Mouse (Mus musculus) spleen, postnatal 4 days (tissue): ENCODE data around the gene Gtf2h3.
"Not testable (repeated sequence)": the region's sequence is repeated elsewhere in the genome, so short reads cannot be mapped to it uniquely, and the experiment has no call there.

Experiments used
- DNase-seq, 2 experiments: peaks; one replicate each; pipeline ENCODE4 v3.0.0; 2022; ENCODE audit warnings: low spot score in 2 of 2

Gtf2h3 gene

DNA sequence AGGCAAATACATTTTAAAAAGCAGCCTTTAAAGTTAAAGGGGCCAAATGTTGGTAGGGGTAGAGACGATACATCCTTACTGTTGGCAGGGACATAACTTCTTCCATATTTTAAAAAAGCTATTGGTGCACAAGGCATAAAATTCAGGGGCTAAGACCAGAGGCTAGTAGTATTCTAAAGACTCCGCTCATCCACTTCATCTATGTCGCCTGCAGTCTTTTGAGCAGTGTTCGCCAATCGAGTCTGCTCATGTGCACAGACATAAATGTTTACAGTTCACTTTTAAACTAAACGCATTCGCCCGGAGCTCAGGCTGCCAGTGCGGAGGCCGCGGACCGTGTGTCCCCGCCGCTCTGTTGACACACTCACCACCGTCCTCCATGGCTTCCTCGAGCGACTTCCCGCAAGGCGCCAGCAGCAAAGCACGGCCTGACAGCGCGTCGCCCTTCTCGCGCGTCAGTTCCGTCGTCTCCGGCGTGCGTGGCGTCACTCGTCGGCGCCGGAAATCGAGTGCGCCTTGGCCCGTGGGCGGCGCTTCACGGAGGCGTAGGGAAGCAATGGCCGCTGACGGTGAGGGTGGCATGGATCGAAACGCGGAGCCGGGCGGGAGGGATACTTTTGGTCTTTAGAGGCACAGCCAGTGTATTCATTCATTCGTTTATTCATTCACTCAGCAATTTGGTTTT, at the start of gene Gtf2h3, which contains the start of gene Eif2b1:
Gene Gtf2h3 (plus strand): TSS at position 508 of the 685 bp plus-strand sequence.
Gene Eif2b1 (minus strand): TSS at position 499 of the 685 bp plus-strand sequence.
- DNase-seq, result peak; percentile 89 to 96

DNA sequence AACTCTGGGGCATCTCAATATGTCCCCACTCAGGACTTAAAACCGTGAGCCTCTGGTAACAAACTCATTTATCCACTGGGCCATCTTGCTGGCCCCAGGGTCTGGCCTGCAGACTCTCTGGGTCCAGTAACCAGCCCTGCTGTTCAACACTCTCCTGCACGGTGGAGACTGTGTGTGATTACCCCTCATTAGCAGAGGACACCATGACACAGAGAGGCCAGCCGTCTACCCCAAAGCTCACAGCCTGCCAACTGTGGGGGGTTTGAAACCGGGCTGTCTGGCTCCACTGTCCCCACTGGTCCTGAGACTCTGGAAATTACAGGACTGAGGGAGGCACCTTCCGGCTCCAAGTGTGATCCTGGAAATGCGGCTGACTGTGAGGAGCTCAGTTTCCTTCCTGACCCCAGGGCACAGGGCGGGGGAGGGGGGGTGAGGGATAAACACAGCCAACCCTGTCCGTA, 49.7 kb upstream of the Gtf2h3 start:
- DNase-seq, result no peak

DNA sequence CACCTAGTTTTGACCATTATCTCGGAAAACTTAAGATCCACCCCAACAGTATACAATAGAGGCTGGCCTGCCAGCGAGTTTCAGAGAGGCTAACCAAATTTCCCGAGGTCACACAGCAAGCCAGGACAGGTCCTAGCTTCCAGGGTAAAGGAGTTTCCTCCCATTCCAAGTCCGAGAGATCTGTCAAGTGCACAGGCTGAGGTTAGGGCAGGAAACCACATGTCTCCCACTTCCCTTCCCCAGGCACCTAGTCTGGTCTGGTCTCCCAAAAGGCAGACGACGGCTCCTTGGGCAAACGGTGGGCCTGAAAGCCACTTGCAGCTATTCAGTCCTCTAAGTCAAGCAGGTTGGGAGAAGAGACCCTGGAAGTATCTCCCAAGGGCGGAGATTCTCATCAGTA, 49.2 kb upstream of the Gtf2h3 start:
- DNase-seq, result no peak

DNA sequence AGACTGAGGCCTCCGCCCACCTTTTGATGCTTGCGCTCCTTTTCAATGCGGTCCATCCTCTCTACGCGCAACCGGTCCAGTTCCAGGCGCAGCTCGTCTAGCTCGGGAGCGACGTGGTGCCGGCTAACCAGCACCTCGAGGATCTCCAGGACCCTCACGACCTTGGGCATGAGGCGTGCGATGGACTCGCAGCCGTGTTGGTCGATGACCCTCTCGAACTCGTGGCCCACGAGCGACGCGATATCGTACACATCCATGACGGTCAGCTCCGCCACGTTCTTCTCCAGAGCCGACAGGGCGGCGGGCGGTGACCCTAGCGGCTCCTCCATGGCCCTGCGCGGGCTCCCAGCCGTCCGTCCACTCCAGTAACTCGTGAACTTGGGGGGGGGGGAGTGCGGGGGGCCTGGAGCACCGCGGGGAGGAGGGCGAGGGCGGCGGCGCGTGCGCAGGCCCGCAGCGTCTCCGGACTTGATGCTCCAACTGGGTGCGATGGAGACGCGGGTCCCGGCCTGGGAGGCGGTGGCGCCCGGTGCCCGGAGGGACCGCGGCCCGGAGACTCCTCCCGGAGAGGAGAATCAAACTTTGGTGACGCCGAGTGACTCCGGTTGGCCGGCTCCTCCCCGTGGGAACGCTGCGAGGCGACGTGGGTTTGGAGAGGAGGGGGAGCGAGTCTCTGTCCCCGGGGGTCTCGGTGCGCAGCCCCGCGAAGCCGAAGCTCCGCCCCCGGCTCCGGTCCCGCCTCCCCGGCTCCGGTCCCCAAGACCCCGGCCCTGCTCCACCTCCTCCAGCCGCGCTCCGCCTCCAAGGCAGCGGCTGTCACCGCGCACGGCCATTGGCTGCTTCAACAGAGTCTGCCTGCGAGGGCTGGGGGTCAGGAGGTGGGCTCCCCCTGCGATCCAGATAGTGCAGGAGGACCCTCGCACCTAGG, 48.0 kb upstream of the Gtf2h3 start, which contains the start of gene Rilpl1:
Gene Rilpl1 (minus strand): TSS at position 737 of the 928 bp plus-strand sequence.
- peak; percentile 57 to 76 for DNase-seq

DNA sequence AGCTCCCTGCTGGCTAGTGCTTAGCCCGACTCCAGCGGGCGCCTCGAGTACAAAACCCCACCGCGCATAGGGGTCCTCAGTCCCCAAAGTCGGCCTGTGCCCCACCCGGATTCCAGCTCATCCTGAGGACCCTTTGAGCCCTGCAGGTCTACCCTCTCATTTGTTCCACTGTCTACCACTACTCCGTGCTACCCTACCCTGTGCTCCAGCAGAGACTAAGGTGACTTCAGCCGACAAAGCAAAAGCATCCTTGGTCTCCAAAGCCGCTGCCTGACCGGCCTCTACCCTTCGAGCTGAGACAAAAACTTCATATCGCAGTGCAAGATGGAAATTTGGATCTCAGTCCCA, 47.4 kb upstream of the Gtf2h3 start:
- no peak for DNase-seq

DNA sequence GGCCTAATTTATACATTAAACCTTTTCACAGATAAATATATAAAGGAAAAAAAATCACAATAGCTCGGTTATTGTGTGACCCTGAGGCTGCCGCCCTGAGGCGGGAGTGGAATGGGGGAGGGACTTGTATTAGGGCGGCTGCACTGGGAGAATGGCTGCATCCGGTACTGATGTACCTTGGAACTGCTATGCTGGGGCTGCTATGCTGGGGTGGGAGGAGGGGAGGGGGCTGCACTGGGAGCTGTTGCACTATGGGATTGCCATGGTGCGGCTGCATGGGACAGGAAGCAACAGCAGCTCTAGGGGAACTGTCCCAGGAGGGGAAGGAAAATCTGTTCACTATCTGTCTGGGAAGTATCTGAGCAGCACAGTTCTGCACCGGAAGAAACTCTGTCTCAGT, 46.5 kb upstream of the Gtf2h3 start:
- no peak for DNase-seq

DNA sequence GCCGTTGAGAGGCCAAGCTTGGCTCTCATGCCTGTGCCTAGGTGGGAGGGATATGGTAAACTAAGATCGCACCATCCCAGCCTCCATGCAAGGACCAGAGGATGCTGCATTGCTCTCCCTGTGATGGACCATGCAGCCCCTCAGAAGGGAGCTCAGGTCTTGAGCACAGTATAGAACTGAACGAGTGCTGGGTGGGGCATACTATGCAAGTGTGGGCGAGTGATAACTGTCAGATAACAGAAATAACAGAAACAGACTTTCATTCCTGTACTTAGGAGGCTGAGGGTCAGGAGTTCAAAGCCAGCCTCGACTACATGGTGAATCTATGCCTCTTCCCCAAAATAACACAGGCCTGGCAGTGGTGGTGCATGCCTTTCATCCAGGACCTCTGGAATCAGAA, 43.9 kb upstream of the Gtf2h3 start:
- no peak for DNase-seq

DNA sequence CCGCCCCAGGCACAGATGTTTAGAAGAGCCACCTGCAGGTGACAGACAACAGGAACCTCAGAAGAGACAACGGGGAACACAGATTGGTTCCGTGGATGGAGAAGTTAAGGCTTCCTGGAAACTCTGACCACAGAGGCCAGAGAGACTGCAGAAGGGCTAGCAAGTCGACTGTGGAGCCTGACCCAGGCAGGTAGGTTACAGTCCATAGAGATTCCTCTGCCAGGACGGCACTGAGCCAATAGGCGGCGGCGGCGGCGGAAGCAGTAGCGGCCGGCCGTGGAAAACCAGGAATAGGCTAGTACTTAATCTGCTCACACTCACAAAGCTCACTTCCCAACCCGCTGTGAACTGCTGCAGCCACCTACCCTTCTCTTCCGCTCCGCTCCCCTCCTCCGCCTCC, 42.2 kb upstream of the Gtf2h3 start:
- DNase-seq, result peak in 1 of 2 experiments; percentile 35

DNA sequence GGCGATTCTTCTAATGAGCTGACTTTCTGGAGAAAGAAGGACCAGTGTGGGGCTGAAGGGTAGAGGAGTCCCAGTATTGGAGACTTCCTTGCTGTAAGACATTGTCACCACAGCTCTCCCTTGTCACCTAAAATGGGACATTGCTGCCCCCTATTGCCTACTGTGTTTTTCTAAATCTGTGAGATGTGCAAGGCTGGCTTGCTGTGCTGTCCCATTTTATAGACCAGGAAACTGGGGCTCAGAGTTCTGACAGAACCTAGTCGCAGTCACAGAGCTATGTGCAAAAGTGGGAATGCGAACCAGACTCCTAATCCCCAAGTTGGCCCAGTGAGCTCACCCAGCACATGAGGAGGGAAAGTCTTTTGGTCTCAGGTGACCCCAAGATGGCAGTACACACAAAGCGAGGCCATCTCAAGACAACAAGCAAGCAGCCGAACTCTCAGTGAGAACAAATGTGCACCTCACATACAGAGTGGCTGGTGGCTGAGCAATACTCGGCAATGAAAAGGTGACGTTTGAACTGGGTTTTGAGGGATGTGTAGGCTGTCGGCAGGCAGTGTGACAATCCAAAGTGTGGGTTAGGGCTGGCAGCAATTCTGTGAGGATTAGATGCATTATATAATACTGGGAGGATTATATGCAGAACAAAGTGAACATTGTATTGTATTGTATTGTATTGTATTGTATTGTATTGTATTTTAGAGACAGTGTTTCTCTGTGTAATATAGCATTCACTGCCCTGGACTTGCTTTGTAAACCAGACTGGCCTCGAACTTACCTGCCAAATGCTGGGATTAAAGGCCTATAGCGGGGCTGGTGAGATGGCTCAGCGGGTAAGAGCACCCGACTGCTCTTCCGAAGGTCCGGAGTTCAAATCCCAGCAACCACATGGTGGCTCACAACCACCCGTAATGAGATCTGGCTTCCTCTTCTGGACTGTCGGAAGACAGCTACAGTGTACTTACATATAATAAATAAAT, 39.8 kb upstream of the Gtf2h3 start:
- peak; percentile 68 to 78 for DNase-seq

DNA sequence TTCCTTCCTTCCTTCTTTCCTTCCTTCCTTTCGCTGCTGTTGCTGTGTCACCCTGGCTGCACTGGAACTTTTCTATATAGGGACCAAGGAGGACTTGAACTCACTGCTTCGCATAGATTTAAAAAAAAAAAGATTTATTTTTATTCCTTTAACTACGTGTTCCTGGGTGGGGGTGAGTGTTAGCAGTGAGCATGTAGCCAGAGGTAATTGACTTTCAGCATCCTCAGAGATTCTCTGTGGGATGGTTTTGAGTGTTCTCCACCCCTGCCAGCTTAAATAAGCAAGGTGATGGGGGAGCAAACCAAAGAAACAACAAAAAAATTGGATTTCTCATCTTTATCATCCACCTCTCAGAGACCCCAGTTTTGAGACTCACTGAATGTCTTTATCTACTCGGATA, 39.0 kb upstream of the Gtf2h3 start:
- no peak for DNase-seq

DNA sequence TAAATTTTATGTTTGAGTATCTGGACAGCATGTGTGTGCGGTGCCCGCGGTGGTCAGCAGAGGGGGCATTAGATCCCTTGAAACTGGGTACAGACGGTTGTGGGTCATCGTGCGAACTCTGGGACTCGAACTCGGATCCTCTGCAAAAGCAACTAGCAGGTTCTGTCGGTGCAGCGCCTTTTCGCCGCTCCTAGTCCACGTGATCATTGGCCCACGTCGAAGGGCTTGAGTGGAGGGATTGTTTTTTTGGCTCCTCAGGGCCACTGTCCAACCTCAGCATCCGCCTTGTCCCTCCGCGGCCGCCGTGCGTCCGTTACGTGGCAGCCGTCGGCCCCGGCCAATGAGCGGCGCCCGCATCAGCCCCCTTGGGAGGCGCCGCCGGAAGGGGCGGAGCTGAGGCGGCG, 38.6 kb upstream of the Gtf2h3 start, which contains the start of gene Tmed2:
Gene Tmed2 (plus strand): TSS at position 313 of the 404 bp plus-strand sequence.
- peak; percentile 92 to 95 for DNase-seq

DNA sequence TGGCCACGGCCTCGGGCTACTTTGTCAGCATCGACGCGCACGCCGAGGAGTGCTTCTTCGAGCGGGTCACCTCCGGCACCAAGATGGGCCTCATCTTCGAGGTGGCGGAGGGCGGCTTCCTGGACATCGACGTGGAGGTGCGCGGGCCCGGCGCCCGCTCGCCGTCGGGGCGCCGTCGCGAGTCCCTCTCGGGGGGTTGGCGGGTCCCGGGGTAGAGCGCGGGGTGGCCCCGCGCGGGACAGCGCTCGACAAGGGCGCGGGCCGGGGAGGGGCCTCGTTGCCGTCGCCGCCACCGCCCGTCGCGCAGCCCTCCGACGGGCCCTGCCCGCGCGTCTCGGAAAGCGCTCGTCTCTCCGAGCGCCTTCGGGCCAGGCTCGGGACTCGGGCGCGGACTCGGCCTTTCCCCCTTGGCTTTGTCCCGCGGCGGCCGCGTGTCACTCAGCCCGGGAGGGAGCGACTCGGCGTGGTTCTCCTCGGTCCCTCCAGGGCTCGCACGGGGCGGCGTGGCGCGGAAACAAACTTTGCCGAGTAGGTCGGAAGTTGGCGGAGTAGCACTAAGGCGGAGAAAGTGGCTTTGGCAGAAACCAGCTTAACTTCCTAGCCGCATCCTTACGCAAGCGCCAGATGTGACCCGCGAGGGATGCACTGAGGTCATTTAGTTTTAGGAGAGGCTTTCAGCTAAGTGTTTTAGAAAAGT, 37.9 kb upstream of the Gtf2h3 start:
- DNase-seq, result peak; percentile 65 to 86

DNA sequence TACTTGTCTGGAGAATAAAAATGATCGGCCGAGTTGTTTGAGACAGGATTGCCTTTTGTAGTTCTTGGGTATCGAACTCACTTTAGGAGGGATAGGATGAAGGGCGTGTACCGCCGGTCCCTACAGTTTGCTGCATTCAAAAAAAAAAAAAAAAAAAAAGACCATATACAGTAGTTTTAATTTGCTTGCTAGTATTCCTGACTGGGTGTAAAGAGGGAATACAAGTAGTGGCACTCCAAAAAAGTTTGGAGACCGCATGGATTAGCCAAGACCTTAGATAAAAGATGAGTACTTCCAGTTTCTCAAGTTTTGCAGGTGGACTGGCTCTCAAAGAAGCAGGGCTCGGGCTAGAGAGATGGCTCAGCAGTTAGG, 37.4 kb upstream of the Gtf2h3 start:
- DNase-seq, result no peak

DNA sequence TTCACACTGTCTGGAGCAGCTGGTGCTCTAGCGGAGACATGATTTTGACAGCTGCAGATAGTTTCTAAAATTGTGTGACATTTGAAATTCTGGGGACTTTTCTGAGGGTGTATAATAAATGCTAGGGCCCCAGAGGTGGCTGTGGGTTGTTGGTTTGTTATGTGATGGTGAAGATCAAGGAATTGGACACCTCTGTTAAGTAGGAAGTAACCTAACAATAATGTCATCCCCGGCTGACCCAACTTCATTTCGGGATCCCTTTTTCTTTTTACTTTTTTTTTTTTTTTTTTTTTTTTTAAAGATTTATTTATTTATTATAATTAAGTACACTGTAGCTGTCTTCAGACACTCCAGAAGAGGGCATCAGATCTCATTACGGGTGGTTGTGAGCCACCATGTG, 28.2 kb upstream of the Gtf2h3 start:
- DNase-seq, result not testable (repeated sequence)

DNA sequence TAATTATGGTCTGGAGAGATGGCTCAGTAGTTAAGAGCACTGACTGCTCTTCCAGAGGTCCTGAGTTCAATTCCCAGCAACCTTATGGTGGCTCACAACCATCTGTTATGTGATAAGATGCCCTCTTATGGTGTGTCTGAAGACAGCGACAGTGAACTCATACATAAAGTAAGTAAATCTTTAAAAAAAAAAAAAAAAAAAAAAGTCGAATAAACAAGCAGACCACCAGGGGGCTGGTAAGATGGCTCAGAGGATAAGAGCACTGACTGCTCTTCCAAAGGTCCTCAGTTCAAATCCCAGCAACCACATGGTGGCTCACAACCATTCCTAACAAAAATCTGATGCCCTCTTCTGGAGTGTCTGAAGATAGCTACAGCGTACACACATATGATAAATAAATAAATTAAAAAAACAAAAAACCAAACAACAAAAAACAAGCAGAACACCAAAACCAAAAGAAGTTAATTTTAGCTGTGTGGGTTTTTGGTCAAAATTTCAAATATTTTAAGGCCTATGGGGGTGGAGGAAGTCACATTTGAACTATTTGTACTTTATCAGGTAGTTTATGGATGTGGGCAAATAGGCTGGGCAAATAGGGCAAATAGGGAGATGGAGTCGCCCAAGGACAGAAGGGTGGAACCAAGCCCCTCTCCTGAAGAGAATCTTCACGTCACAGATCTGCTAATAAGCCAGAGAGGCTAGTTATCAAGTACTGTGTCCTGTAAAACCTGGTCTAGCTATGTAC, 27.4 kb upstream of the Gtf2h3 start:
- not testable (repeated sequence) for DNase-seq

DNA sequence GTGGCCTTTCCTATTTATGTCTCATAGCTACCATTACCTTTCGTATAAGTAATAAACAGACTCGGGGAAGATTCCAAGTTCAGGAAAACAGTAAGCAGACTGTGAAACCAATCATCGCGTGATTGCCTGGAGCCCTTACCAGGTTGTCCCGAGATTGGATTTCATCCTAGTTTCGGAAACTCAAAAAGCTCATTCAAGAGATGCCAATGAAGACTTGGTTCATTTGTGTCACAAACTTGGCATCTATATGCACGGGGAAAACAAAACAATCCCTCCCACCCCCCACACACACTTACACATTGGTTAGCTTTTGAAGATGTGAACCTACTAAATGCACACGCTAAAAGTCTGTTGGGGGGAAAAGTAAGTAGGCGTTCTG, 26.9 kb upstream of the Gtf2h3 start:
- DNase-seq, result no peak

DNA sequence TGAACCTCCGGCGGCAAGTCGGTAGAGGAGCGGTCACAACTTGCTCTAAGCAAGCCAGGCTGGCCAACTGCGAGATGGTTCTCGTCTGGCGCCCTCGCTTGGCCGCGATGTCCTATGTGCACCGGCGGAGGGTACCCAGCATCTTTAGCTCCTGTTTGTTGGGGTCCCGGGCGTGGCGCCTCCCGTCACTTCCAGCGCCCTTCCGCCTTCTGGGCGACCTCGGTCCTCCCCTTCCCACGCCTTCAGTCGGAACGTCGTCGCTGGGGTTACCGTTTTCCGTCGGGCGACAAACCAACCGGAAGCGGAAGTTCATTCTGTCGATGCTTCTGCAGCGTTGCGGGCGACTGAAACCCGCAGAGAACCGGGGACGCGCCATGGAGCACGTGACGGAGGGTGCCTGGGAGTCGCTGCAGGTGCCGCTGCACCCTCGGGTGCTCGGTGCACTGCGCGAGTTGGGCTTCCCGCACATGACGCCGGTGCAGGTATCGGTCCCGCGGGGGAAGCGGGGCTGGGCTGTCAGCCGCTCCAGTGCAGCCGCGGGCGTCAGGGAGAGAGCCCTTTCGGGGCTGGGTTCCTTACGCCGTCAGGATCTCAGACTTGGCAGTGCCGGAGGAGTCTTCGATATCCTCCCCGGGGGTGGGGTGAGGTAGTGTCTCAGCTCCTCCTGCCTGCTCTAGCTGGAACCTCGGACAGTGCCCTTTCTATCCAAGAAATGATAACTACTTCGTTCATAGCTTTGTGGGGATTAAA, 26.2 kb upstream of the Gtf2h3 start, which contains the start of gene Ddx55:
Gene Ddx55 (plus strand): TSS at position 307 of the 750 bp plus-strand sequence.
- peak; percentile 91 to 95 for DNase-seq

DNA sequence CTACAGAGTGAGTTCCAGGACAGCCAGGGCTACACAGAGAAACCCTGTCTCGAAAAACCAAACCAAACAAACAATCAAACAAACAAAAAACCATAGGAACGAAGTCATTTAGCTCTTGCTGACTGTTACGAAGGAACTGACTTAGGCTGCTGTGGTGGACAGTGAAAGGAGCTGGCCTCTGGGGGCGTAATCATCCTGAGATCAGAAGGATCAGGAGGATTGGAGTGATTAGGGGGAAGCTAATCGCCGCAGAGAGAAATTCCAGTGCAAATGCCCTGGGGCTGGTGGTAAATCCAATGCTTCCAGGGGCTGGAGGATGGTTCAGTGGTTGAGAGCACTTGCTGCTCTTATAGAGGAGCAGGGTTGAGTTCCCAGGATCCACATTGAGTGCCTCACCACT, 25.3 kb upstream of the Gtf2h3 start:
- DNase-seq, result no peak

DNA sequence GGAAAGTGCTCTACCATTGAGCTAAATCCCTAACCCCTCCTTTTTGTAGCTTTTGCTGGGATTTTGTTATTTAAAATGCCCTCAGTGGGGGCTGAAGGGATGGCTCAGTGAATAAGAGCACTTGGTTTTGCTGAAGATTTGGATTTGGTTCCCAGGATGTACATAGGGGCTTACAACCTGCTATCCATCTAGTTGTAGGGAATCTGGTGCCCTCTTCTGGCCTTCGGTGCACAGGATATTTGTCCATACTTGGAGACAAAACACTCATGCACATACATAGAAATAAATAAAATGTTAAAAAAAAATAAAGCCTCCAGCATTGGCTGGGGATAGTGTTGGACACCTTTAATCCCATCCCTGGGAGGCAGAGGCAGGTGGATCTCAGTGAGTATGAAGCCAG, 23.8 kb upstream of the Gtf2h3 start:
- DNase-seq, result no peak
